Mouse (Mus musculus) myocyte (in vitro differentiated cells): Measurements from ENCODE around the gene Mat1a.

ENCODE experiments used
- CEBPB ChIP-seq: IDR thresholded peaks from 2 replicates; pipeline ENCODE4 v1.6.1; 2011; ENCODE audit warnings: mild to moderate bottlenecking, moderate library complexity; ENCODE audit not compliant: poor library complexity, insufficient read depth, severe bottlenecking
- MYOG ChIP-seq, 3 experiments: IDR thresholded peaks; one replicate each; pipeline ENCODE4 v1.6.1; 2011; ENCODE audit warnings: control low read depth in 2 of 3, low read depth in 2 of 3, mild to moderate bottlenecking in 2 of 3; ENCODE audit not compliant: insufficient read length in 2 of 3, control insufficient read depth in 1 of 3, insufficient read depth in 1 of 3
- POLR2A ChIP-seq: IDR thresholded peaks from one replicate; pipeline ENCODE4 v1.6.1; 2011; ENCODE audit warnings: low read depth, mild to moderate bottlenecking, control low read depth, moderate library complexity; ENCODE audit not compliant: insufficient read length
- POLR2AphosphoS2 ChIP-seq: IDR thresholded peaks from one replicate; pipeline ENCODE4 v1.6.1; 2011; ENCODE audit warnings: low read depth, control low read depth; ENCODE audit not compliant: insufficient read length
- SRF ChIP-seq: IDR thresholded peaks from one replicate; pipeline ENCODE4 v1.6.1; 2011; ENCODE audit warnings: low read depth; ENCODE audit not compliant: control insufficient read depth, insufficient read length
- TCF3 ChIP-seq: IDR thresholded peaks from one replicate; pipeline ENCODE4 v1.6.1; 2011; ENCODE audit warnings: low read depth, control low read depth; ENCODE audit not compliant: insufficient read length
- USF1 ChIP-seq: IDR thresholded peaks from one replicate; pipeline ENCODE4 v1.6.1; 2011; ENCODE audit warnings: low read depth, mild to moderate bottlenecking, control low read depth, moderate library complexity

DNA sequence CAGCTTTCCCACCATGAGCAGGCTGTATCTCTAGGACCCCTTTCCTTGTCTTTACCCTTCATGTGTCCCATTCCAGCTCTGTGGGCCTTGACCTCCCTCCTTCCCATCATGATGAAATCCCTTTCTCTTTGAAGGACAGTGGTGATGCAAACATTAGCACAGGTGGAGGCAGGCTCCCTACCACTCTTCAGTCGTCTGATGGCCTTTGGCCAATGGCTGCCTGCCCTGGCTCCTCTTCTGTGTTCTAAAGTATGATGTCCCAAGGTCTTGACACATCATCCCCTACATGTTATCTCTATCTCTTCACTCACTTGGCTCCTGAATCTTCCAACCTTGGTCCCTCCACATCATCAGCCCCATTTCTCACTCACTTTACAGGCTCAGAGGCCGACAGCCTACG lies 11.4 kb downstream of the Mat1a start:
- TF ChIP-seq TCF3 = no peak
- TF ChIP-seq MYOG (IDR thresholded peaks at IDR 0.05; ENCODE audit: control insufficient read depth in 1 of 3, insufficient read depth in 1 of 3, insufficient read length in 2 of 3, low read depth in 2 of 3) = no peak
- TF ChIP-seq POLR2A = no peak
- TF ChIP-seq SRF = no peak
- no peak for TF ChIP-seq USF1
- TF ChIP-seq CEBPB = no peak
- TF ChIP-seq POLR2AphosphoS2 = no peak
